Mouse (Mus musculus) embryonic facial prominence, embryonic 11.5 days (tissue): ENCODE measurements at regions not wholly inside any gene's neighbourhood (a gene's known extent, or its start where the extent isn't known, plus 50 kb on each side); places are given as distances from the start of the nearest gene placed in this dataset.

Experiments used
- ATAC-seq: fragments of 200-750 bp; cut with Nextera tagmentation; replicated peaks from 2 replicates; pipeline ENCODE4 v1.8.0; 2017; ENCODE audit warnings: low read depth; ENCODE audit not compliant: insufficient number of reproducible peaks, low FRiP score, low TSS enrichment
- DNase-seq: peaks from one replicate; pipeline ENCODE4 v3.0.0-alpha.2; 2015; ENCODE audit warnings: low spot score
- H3K27ac ChIP-seq: fragments of 300-500 bp; sonication (generic); replicated peaks from 2 replicates; pipeline ENCODE4 v1.5.1; 2014; ENCODE audit warnings: mild to moderate bottlenecking, low read depth, low read length, control low read depth
- H3K27me3 ChIP-seq: fragments of 300-500 bp; sonication (generic); 2 replicates; pipeline ENCODE4 v1.6.1; 2014; ENCODE audit warnings: mild to moderate bottlenecking, low read length, moderate library complexity, mixed read lengths; ENCODE audit not compliant: control insufficient read depth, insufficient read depth
- H3K36me3 ChIP-seq: fragments of 300-500 bp; sonication (generic); replicated peaks from 2 replicates; pipeline ENCODE4 v1.6.1; 2014; ENCODE audit warnings: low read depth, mild to moderate bottlenecking, low read length, moderate library complexity, mixed read lengths; ENCODE audit not compliant: control insufficient read depth, insufficient read depth
- H3K4me1 ChIP-seq: fragments of 300-500 bp; sonication (generic); 2 replicates; pipeline ENCODE4 v1.6.1; 2014; ENCODE audit warnings: low read length, mixed read lengths; ENCODE audit not compliant: control insufficient read depth, insufficient read depth
- H3K4me2 ChIP-seq: fragments of 300-500 bp; sonication (generic); 2 replicates; pipeline ENCODE4 v1.6.1; 2014; ENCODE audit warnings: low read depth, mild to moderate bottlenecking, control low read depth, low read length, moderate library complexity
- H3K4me3 ChIP-seq: fragments of 300-500 bp; sonication (generic); 2 replicates; pipeline ENCODE4 v1.5.1; 2014; ENCODE audit warnings: low read depth, low read length, control low read depth
- H3K9ac ChIP-seq: fragments of 300-500 bp; sonication (generic); replicated peaks from 2 replicates; pipeline ENCODE4 v1.6.1; 2014; ENCODE audit warnings: mild to moderate bottlenecking, control low read depth, low read length
- H3K9me3 ChIP-seq: fragments of 300-500 bp; sonication (generic); replicated peaks from 2 replicates; pipeline ENCODE4 v1.6.1; 2016; ENCODE audit warnings: mild to moderate bottlenecking, low read length, inconsistent platforms, mixed read lengths; ENCODE audit not compliant: control insufficient read depth
- WGBS: fragments of 180-500 bp; shearing (Covaris S2); extraction: QIAGEN DNeasy Blood & Tissue Kit; methylation state at CpG from one replicate; pipeline ENCODE4 v1.1.7; 2014; 5-methylcytosine and 5-hydroxymethylcytosine counted together

- no peak overlapping the region for H3K4me3 ChIP-seq
- H3K36me3 ChIP-seq = no peaks in the 10 kb centered on the region
- H3K27me3 ChIP-seq = no peaks in the 10 kb centered on the region
- DNase-seq = no peak
- no peak overlapping the region for H3K4me2 ChIP-seq
- no peak overlapping the region for H3K27ac ChIP-seq
- no peak for ATAC-seq
- no peaks in the 10 kb centered on the region for H3K4me1 ChIP-seq
- no peaks in the 10 kb centered on the region for H3K9me3 ChIP-seq
- WGBS = 60% methylated on average over 2 of the region's 2 CpGs
- H3K9ac ChIP-seq = no peak overlapping the region
Measured at GRCm38 (mm10) chr16:75193404-75193803, 392.5 kb downstream of the Lipi start.

GRCm38 (mm10) chr16:75190316-75190715, 395.5 kb downstream of the Lipi start:
- H3K9ac ChIP-seq = no peak overlapping the region
- no peaks in the 10 kb centered on the region for H3K36me3 ChIP-seq
- H3K27ac ChIP-seq = no peak overlapping the region
- no peak for DNase-seq
- H3K4me2 ChIP-seq = no peak overlapping the region
- no peaks in the 10 kb centered on the region for H3K4me1 ChIP-seq
- H3K27me3 ChIP-seq = no peaks in the 10 kb centered on the region
- WGBS = 93% methylated on average over 6 of the region's 6 CpGs
- no peak for ATAC-seq
- no peaks in the 10 kb centered on the region for H3K9me3 ChIP-seq
- H3K4me3 ChIP-seq = no peak overlapping the region

- Histone ChIP-seq H3K27ac (no peak overlapping the region), H3K4me3 (no peak overlapping the region), H3K9me3 (no peaks in the 10 kb centered on the region), H3K27me3 (no peaks in the 10 kb centered on the region), H3K9ac (no peak overlapping the region), H3K4me1 (no peaks in the 10 kb centered on the region), H3K4me2 (no peak overlapping the region), H3K36me3 (no peaks in the 10 kb centered on the region)
- no peak for DNase-seq
- 94% methylated on average over 1 of the region's 1 CpGs for whole genome bisulfite sequencing
- ATAC-seq = no peak
Measured at GRCm38 (mm10) chr16:75166040-75166439, 419.8 kb downstream of the Lipi start.

- Histone ChIP-seq H3K36me3 (no peaks in the 10 kb centered on the region), H3K9ac (no peak overlapping the region), H3K4me3 (no peak overlapping the region), H3K4me2 (no peak overlapping the region), H3K9me3 (no peaks in the 10 kb centered on the region), H3K27ac (no peak overlapping the region), H3K27me3 (no peaks in the 10 kb centered on the region), H3K4me1 (no peaks in the 10 kb centered on the region)
- WGBS = 74% methylated on average over 6 of the region's 6 CpGs
- DNase-seq (no peak), ATAC-seq (no peak)
Measured at GRCm38 (mm10) chr16:75164969-75165726, 420.7 kb downstream of the Lipi start.

GRCm38 (mm10) chr16:75159740-75160139, 426.1 kb downstream of the Lipi start:
- no peaks in the 10 kb centered on the region for H3K9me3 ChIP-seq
- WGBS = 93% methylated on average over 2 of the region's 2 CpGs
- no peak overlapping the region for H3K4me3 ChIP-seq
- no peaks in the 10 kb centered on the region for H3K4me1 ChIP-seq
- H3K4me2 ChIP-seq = no peak overlapping the region
- no peak for ATAC-seq
- DNase-seq = no peak
- no peak overlapping the region for H3K9ac ChIP-seq
- no peaks in the 10 kb centered on the region for H3K27me3 ChIP-seq
- no peaks in the 10 kb centered on the region for H3K36me3 ChIP-seq
- H3K27ac ChIP-seq = no peak overlapping the region

- DNase-seq (no peak), ATAC-seq (no peak)
- Histone ChIP-seq H3K27me3 (no peaks in the 10 kb centered on the region), H3K4me3 (no peak overlapping the region), H3K9me3 (no peaks in the 10 kb centered on the region), H3K27ac (no peak overlapping the region), H3K4me2 (no peak overlapping the region), H3K4me1 (no peaks in the 10 kb centered on the region), H3K9ac (no peak overlapping the region), H3K36me3 (no peaks in the 10 kb centered on the region)
- WGBS = 83% methylated on average over 5 of the region's 5 CpGs
Measured at GRCm38 (mm10) chr16:75155441-75156038, 430.3 kb downstream of the Lipi start.
